Mouse (Mus musculus) left cerebral cortex, adult 11 months (tissue): ENCODE measurements around the gene Pxt1.

Source experiments
- DNase-seq: peaks from one replicate; pipeline ENCODE4 v3.0.0; 2022; ENCODE audit warnings: low spot score

Gene Pxt1

DNA sequence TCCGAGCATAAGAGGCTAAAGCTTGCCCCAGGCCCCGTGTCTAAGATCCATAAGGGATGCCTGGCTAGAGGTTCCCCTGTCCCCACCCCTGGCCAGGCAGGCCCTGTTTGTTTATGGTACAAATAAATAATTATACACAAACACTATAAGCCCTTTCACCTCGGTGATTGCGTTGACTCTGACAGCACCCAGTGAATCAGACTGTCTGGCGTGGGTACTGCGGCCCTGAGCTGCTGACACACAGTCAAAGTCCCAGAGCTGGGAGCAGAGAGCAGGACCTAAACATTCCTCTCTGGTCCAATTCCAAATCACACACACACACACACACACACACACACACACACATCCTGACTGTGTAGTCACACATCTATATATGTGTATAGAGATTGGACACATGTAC, 29.7 kb downstream of the Pxt1 start:
- no peak for DNase-seq

DNA sequence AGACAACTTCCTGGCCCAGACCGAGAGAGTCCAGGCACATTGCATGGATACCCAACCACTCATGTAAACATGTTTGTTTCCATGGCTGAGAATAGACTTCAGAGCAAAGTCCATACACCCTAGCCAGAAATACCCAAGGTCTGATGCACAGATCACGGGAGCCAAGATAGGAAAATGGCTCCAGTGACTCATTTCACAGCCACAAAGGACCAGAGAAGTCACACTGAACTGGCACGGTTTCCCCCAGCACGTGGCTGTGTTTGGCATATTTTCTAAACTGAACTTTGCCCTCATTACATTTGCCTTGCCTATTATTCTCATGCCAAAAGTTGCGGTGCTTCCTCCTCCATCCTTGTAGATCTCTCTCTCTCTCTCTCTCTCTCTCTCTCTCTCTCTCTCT, 30.4 kb downstream of the Pxt1 start:
- DNase-seq = no peak

DNA sequence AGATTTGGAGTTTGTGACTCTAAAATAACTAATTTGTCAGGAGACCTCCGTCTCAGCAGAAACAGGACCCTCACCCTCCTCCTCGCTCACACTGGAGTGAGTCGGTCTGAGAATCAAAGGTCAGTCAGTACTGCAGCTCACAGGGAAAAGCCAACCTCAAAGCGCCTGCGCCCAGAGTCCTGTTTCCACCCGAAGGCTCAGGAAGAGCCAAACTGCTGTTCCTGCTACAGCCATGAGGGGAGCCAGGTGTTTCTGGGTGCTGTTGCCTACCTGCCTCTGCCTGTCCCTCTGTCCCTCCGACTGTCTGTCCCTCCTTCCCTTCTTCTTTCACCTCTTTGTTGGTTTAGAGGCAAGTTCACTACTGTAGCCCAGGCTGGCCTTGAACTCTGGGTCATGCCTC, 33.5 kb downstream of the Pxt1 start:
- no peak for DNase-seq

DNA sequence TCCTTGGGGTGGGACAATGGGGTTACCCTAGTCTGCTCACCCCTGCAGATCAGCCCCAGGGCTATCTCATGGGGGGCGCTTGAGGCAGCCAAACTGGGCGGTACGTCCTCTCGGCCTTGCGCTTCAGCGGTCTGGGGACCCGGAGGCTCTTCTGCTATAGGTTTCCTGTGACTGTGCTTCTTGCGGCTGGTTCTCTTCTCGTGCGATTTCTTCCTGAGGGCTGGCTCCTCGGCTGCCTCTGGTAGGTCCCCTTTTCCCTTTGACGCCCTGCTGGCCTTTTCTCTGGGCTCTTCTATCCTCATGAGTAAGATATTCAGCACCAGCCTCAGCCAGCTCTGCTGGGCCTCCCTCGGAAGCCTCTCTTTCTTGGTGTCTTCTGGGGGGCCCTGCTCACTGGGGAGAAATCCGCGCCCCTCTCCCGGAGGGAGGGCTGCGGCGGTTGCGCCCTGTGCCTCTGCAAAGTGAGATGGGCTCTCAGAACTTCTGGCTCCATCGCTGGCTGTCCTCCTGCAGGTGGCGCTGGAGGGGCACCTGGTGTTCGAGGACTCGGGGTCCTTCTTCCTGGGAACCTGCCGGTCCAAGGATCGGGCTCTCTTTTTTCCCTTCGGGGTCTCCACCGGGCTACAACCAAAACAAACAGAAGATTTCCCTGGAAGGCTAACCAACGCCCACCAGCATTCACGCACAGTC, 34.2 kb downstream of the Pxt1 start:
- no peak for DNase-seq

DNA sequence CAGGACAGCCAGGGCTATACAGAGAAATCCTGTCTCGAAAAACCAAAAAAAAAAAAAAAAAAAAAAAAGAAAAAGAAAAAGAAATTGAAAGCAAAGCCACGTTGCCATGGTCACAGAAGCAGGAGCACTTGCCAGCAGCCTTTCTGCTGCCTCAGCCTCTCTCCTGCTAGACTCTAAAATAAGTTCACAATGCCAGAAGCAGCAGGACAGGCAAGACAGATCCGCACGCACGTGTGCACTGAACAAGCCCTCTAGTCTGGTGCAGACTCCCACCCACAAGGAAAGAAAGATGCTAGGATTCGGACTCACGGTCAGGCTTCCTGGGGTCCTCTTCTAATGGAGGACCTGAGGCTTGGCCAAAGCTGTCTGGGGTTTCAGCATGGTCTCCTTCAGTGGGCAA, 35.7 kb downstream of the Pxt1 start:
- peak; percentile 45 for DNase-seq

DNA sequence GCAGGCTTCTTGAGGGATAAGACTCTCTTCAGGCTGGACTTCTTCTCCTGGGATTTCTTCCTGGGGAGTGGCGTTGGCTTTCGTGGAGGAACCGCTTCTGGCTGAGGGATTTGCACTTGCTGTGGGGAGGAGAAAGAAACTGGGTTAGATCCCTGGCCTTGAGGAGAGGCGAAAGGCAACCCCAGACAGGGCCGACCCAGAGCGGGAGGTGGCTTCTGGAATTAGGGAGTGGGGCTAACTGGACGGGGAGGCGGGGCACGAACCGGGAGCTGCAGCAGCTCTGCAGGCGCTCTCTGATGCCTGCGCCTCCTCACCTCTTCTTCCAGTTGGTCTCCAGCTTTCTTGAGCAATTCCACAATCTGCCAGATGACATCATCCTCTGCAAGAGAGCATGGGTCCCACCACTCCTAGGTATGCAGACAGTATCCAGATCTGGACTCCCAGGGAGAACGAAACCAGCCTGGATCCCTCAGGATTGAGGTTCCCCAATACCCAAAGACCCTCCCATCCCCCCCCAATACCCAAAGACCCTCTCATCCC, 38.2 kb downstream of the Pxt1 start:
- no peak for DNase-seq

DNA sequence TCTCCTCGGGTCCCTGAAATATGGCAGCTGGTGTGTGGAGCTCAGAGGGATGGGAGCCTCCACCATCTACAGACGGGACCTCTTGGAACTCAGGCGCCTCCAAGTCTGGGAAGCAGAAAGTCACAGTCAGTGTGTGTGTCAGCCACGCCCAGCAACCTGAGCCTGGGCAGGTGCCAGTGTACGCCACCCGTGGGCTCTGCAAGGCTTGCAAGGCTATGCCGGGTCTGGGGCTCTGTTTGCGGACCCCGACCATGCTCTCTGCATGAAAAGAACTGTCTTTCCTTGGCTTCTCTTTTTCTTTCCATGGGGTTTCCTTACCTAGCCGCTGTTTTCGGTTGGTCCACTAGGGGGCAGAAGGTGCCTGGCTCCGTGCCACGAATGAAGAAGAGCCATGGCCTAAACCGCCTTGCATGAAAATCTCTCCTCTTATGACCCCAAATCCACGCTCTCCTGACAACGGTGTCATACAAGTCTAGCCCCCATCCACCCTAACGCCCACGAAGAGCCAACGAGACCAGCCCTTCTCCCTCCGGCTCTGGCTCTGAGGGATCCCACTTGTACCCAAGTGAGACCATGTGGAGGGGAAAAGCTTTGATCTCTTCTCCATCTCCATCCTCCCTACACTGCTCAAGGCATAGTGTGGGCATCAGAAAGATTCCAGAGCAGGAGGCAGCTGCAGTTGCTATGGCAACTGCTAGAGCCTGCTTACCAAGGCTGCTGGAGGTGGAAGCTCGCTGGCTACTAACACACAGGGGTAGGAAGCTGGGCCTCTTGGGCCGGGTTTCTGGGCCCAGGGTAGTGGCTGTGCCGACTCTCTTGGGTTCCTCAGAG, 38.9 kb downstream of the Pxt1 start:
- peak; percentile 59 for DNase-seq

DNA sequence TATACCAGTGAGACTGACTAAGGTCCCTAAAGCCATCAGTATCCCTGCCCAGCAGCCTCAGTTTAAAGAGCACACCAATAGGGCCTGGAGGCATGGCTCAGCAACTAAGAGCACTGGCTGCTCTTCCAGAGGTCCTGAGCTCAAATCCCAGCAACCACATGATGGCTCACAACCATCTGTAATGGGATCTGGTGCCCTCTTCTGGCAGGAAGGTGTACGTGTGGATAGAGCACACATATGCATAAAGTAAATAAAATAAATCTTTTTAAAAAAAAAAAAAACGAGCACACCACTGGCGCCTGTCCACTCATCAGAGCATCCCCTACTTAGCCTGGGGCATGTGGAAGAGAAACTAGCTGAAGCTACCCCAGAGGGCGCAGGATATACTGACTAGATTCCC, 42.1 kb downstream of the Pxt1 start:
- DNase-seq = no peak

DNA sequence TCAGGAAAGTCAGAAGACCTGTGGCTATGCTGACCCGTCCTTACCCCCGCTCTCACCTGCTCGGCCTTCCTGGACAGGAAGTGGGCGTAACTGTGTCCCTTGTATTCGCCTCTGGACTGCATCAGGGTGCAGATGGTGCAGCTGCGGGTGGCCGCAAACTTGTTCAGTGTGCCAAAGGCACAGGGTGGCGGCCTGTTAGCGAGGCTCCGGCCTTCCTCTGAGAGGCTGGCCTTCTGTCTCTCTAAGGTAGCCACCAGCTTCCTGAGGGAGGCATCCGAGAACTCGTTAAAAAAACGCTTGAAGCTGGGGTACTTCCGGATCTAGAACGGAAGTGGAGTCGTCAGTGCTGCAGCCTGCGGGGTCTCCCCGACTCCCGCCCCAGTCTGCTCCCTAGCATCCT, 44.2 kb downstream of the Pxt1 start:
- no peak for DNase-seq

DNA sequence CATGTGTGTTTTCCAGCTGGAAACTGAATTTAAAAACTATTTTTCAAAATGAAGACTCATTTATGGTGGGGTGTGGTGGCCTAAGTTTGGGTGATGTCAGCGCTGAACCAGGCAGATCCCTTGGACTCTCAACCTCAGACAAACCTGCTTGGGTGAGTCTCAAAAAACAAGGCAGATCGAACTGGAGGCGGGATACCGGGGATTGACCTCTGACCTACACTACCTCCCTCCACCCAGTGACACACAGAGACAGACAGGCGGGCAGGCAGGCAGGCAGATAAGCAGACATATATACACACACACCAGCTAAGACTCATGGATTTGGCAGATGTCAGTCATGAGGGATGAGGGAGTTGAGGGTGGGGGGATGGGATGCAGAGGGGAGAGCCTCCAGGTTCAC, 45.4 kb downstream of the Pxt1 start:
- DNase-seq = no peak

DNA sequence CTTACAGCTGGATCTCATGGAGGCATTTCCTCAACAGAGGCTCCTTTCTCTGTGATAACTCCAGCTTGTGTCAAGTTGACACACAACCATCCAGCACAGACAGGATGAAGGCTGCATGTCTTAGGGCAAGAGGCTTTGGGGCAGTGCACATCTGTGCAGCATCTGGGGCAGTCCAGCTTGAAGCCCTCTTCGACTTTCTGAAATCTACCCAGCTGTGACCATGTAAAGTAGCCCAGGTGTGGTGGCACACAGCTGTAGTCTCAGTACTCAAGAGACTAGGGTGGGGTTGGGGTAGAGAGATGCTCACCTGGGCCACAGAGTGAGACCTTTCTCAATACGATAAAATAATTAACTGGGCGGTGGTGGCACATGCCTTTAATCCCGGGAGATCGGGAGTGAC, 45.8 kb downstream of the Pxt1 start:
- DNase-seq = no peak

DNA sequence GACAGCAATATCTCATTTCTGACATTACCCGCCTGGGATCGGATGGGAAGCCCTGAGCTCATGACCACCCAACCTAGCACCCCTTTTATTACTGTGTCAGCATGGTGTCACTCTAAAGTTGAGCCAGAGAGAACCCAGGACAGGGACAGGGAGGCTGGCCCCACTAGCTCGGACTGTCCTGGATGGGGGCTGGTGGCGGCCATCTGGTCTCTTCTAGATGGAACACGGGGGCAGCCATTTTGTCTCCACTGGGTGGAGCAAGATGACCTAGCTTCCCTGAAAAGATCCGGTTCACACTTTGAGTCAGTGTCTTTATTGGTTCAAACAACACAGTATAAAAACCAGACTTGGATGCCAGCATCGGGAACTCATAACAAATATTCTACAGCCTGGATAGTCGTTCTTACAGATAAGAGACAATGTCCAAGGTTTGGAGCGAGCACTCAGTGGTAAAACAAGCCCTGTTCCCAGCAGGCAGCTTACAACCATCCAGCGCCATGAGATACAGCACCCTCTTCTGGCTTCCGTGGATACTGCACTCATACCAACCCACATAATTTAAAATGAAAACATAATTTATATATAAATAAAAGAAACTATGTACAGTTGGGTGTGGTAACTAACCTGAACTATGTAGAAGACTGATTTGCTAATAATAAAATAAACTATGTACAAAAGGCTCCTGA, 47.4 kb downstream of the Pxt1 start:
- no peak for DNase-seq

DNA sequence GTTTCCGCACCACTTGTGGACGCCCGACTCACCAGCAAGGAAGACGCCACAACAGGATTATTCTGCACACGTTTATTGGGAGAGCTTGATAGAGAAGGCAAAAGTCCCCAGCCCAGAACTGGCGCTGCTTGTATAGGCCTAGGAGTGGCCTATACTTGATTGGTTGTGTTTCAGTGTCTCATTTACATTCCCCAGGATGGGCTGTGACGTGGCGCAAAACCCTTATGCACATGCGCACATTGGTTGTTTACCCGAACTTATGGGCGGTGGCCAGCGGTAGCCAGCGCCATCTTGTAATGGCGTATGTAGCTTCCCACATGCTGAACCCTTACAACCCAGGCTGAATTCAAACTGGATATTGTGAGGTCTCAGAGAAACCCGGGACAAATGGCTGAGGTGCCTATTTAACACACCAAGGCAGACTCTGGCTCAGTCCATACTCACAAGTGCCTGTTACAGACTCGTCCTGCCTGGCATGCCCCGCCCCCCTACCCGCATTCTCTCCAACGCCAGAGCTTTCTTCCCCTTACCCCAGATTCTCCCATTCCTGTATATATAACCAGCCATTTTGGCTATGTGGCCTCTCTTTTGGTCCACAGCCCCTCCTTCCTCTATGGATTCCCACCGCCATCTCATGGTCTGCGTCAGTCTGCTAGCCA, 48.3 kb downstream of the Pxt1 start:
- no peak for DNase-seq

DNA sequence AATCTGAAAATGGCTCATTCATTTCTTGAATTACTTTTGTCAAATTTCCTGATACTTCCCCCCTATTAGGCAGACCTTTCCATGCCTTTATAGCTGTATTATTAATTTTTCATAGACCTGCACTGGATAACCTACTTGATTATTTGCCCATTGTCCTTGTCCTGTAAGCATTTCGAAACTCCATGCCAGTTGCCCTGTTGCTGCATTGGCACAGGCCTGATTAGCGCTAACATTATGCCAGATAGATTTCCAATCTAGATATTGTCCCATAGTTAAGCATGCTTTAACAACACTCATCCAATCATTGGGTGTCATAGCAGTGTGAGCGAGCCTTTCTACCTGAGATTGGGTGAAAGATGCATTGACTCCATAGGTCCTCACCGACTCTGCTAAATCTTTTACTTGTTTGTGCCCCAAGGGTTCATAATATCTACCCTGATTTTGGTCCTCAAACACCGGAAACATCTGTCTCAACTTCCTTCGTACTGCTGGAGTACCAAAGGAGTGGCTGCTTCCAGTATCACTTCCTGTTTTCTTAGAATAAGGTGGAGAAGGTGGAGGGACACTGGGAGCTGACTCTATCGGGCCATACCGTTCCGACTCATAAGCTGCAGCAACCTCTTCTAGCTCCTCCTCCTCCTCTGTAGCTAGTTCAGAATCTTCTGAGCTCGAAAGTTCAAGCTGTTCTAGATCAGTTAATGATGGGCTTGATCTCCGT, 49.4 kb downstream of the Pxt1 start:
- no peak for DNase-seq

DNA sequence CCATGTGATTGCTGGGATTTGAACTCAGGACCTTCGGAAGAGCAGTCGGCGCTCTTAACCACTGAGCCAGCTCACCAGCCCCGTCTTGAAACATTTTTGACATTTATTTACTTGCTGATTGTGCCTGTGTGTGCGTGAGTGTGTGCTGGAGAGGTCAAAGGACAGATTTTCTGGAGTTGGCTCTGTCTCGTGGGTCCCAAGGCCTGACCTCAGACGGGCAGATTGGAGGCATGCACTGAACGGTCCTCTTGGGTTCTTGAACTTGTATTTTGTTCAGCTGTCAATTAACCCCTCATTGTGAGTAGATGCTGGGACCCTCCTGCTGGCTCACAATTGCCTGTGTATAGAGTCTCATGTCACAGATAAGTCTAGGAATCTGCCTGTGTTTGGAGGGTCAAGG, 57.4 kb downstream of the Pxt1 start:
- no peak for DNase-seq

DNA sequence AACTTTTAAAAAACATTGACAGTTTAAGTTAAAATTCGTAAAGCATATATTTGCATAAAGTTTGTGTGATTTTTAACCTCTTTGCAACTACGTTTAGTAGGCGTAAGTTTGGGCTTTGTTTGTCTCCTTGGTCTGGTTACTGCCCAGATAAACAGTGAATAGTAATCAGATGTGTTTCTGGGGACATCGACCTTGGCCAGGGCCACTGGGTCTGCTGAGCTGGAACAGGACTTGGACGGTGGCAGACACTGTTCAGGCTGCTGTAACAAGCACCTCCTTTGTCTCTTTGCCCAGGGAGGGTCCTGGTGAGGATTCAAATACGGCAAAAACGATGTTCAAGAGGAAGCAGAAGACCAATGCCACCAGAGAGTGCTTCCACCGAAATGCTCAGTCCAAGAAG, 58.4 kb downstream of the Pxt1 start:
- DNase-seq = no peak
